Mouse (Mus musculus) liver, embryonic 15.5 days (tissue): ENCODE measurements around the gene Cnot11. TPM values are rescaled to one million over a fixed set of nuclear protein-coding genes. Genes with fewer than 3 reads are reported as not detected.

Experiments
- ATAC-seq: fragments of 200-750 bp; cut with Nextera tagmentation; 2 replicates; pipeline ENCODE4 v1.8.0; 2017; ENCODE audit warnings: moderate number of reproducible peaks, mild to moderate bottlenecking, moderate library complexity; ENCODE audit not compliant: insufficient read depth
- H3K27ac ChIP-seq: fragments of 300-500 bp; sonication (generic); replicated peaks from 2 replicates; pipeline ENCODE4 v1.5.1; 2015; ENCODE audit warnings: mild to moderate bottlenecking, inconsistent platforms
- H3K27me3 ChIP-seq: fragments of 300-500 bp; sonication (generic); 2 replicates; pipeline ENCODE4 v1.6.1; 2015; ENCODE audit warnings: mild to moderate bottlenecking, inconsistent platforms
- H3K36me3 ChIP-seq: fragments of 300-500 bp; sonication (generic); replicated peaks from 2 replicates; pipeline ENCODE4 v1.6.1; 2015; ENCODE audit warnings: moderate library complexity, mild to moderate bottlenecking, inconsistent platforms
- H3K4me1 ChIP-seq: fragments of 300-500 bp; sonication (generic); replicated peaks from 2 replicates; pipeline ENCODE4 v1.6.1; 2015; ENCODE audit warnings: inconsistent platforms
- H3K4me2 ChIP-seq: fragments of 300-500 bp; sonication (generic); 2 replicates; pipeline ENCODE4 v1.6.1; 2015; ENCODE audit warnings: moderate library complexity, mild to moderate bottlenecking, inconsistent platforms
- H3K4me3 ChIP-seq: fragments of 300-500 bp; sonication (generic); replicated peaks from 2 replicates; pipeline ENCODE4 v1.5.1; 2015; ENCODE audit warnings: mild to moderate bottlenecking, inconsistent platforms
- H3K9ac ChIP-seq: fragments of 300-500 bp; sonication (generic); 2 replicates; pipeline ENCODE4 v1.6.1; 2015; ENCODE audit warnings: moderate library complexity, mild to moderate bottlenecking, inconsistent platforms
- H3K9me3 ChIP-seq: fragments of 300-500 bp; sonication (generic); replicated peaks from 2 replicates; pipeline ENCODE4 v1.6.1; 2016; ENCODE audit warnings: inconsistent platforms
- WGBS: fragments of 180-500 bp; shearing (Covaris S2); methylation state at CpG from one replicate; pipeline ENCODE4 v1.1.7; 2015; ENCODE audit warnings: mixed read lengths; ENCODE audit not compliant: insufficient replicate concordance; 5-methylcytosine and 5-hydroxymethylcytosine counted together
- polyA plus RNA-seq: library from polyadenylated mRNA; unstranded; fragments of >200 nt; fragmentation: Nextera tagmentation; extraction: Ambion mirVana; gene quantifications from 2 replicates; pipeline ENCODE4 v1.2.1, GENCODE M21; 2015

The Cnot11 gene
- polyA plus RNA-seq, 1 experiment from 2014 or later: 8.1 TPM

DNA sequence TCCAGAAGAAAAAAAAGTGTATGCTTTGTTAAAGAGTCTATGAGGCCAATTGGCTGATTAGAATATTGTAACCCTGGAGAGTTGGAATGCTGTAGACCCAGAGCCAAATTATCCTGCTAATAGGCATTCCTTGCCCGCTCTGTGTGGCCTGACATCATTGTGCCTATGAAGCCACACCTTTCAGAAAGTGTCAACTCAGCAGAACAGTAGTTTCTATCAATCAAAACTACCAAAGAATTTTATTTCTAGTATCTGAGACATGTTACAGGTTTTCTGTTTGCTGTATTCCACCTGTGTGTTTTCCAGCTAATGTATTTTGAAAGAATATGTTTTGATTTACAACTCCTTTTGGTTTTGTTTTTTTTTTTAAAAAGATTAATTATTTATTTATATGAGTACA, 22.6 kb upstream of the Cnot11 start:
- WGBS: 43% methylated on average over 1 of the region's 1 CpGs
- H3K9ac ChIP-seq: no peak overlapping the region
- no peaks in the 10 kb centered on the region for H3K27me3 ChIP-seq
- no peak overlapping the region for H3K4me2 ChIP-seq
- no peaks in the 10 kb centered on the region for H3K36me3 ChIP-seq
- no peaks in the 10 kb centered on the region for H3K9me3 ChIP-seq
- H3K4me3 ChIP-seq: no peak overlapping the region
- no peak for ATAC-seq
- H3K4me1 ChIP-seq: no peaks in the 10 kb centered on the region
- no peak overlapping the region for H3K27ac ChIP-seq

GRCm38 (mm10) chr1:39515303-39515991, 19.3 kb upstream of the Cnot11 start:
- WGBS: 76% methylated on average over 10 of the region's 10 CpGs
- Histone ChIP-seq H3K4me2 (no peak overlapping the region), H3K4me1 (no peaks in the 10 kb centered on the region), H3K36me3 (no peaks in the 10 kb centered on the region), H3K4me3 (no peak overlapping the region), H3K9ac (no peak overlapping the region), H3K27ac (no peak overlapping the region), H3K27me3 (no peaks in the 10 kb centered on the region), H3K9me3 (no peaks in the 10 kb centered on the region)
- ATAC-seq: no peak

GRCm38 (mm10) chr1:39521326-39521725, 13.5 kb upstream of the Cnot11 start:
- no peak overlapping the region for H3K9ac ChIP-seq
- WGBS: 74% methylated on average over 7 of the region's 7 CpGs

GRCm38 (mm10) chr1:39522519-39522918, 12.3 kb upstream of the Cnot11 start:
- Histone ChIP-seq H3K9me3 (no peaks in the 10 kb centered on the region), H3K36me3 (no peaks in the 10 kb centered on the region), H3K4me3 (no peak overlapping the region), H3K9ac (no peak overlapping the region), H3K27ac (no peak overlapping the region), H3K4me2 (no peak overlapping the region), H3K4me1 (no peaks in the 10 kb centered on the region), H3K27me3 (no peaks in the 10 kb centered on the region)
- 17% methylated on average over 5 of the region's 5 CpGs for WGBS
- ATAC-seq: no peak

More at GRCm38 (mm10) chr1:39521326-39521725, 13.5 kb upstream of the Cnot11 start:
- Histone ChIP-seq H3K4me3 (no peak overlapping the region), H3K27ac (no peak overlapping the region), H3K4me1 (no peaks in the 10 kb centered on the region), H3K4me2 (no peak overlapping the region), H3K36me3 (no peaks in the 10 kb centered on the region), H3K9me3 (no peaks in the 10 kb centered on the region), H3K27me3 (no peaks in the 10 kb centered on the region)
- ATAC-seq: no peak

- no peaks in the 10 kb centered on the region for H3K9me3 ChIP-seq
- no peaks in the 10 kb centered on the region for H3K27me3 ChIP-seq
- no peak overlapping the region for H3K9ac ChIP-seq
- H3K4me3 ChIP-seq: no peak overlapping the region
- no peaks in the 10 kb centered on the region for H3K36me3 ChIP-seq
- ATAC-seq: no peak
- H3K27ac ChIP-seq: no peak overlapping the region
- WGBS: 30% methylated on average over 7 of the region's 7 CpGs
- no peak overlapping the region for H3K4me2 ChIP-seq
- H3K4me1 ChIP-seq: 0 out of 2 replicates have a peak, but pooled peaks cover 3% of the 10 kb centered on the region
Measured at GRCm38 (mm10) chr1:39525763-39526162, 9.0 kb upstream of the Cnot11 start.

DNA sequence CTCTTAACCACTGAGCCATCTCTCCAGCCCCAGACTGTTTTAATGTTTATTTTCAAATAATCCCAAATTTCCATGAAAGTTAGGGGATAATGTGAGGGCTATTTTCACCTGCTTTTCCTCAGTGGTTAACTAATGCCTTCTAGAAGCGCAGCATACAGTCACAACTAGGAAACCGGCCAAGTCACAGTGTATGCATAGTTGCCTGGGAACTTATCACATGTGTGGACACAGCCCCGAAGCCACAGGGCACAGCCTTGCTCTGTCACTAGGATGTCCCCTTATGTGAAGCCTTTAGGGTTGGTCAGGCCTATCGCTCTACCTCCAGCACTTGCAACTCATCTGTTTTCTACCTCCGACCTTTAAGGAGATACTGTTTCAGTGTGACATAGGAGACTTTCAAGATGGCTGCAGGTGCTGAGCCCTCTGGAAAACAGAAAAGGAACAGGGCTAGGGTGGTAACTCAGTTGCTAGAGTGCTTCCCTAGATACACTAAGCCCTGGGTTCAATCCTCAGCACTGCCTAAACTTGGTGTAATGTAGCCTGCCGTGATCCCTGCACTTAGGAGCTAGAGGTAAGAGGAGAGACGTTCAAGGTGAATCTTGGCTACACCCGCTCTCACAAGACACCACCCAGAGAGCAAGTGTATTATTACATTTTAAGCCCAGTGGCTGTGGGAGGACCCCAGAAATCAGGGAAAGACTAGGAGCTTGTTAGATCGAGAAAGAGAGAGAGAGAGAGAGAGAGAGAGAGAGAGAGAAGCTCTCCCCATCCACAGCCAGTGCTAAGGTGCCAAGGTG, 8.2 kb upstream of the Cnot11 start:
- 59% methylated on average over 9 of the region's 9 CpGs for WGBS
- Histone ChIP-seq H3K4me1 (0 out of 2 replicates have a peak, but pooled peaks cover 3% of the 10 kb centered on the region), H3K9me3 (no peaks in the 10 kb centered on the region), H3K36me3 (no peaks in the 10 kb centered on the region), H3K4me2 (no peak overlapping the region), H3K27me3 (no peaks in the 10 kb centered on the region), H3K9ac (no peak overlapping the region), H3K27ac (no peak overlapping the region), H3K4me3 (no peak overlapping the region)
- ATAC-seq: no peak

DNA sequence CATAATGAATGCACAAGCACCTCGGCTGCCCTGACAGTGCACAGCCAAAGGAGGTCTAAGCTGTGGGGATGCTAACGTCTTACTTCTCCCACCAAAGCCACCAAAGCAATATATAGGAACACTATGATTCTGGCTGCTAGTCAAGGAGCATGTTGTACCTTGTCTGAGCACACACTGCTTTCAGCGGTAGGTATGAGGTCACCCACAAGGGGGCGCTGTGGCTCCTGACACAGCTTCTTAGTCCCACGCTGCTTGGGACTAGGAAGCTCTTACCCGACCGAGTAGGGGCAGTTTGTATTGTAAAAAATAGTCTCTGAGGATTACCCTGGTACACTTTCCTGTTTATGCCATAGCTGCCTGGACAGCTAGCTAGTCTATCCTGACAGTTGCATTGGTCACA, 7.4 kb upstream of the Cnot11 start:
- H3K9ac ChIP-seq: no peak overlapping the region
- no peaks in the 10 kb centered on the region for H3K9me3 ChIP-seq
- no peak overlapping the region for H3K4me3 ChIP-seq
- H3K36me3 ChIP-seq: no peaks in the 10 kb centered on the region
- WGBS: 6% methylated on average over 7 of the region's 7 CpGs
- H3K27me3 ChIP-seq: no peaks in the 10 kb centered on the region
- no peak; the same call in 1 of the 2 replicates for ATAC-seq
- no peak overlapping the region for H3K27ac ChIP-seq
- 0 out of 2 replicates have a peak, but pooled peaks cover 3% of the 10 kb centered on the region for H3K4me1 ChIP-seq
- no peak overlapping the region for H3K4me2 ChIP-seq

- 49% methylated on average over 6 of the region's 6 CpGs for WGBS
- no peak overlapping the region for H3K4me2 ChIP-seq
- no peaks in the 10 kb centered on the region for H3K27me3 ChIP-seq
Measured at GRCm38 (mm10) chr1:39528319-39528718, 6.5 kb upstream of the Cnot11 start.

GRCm38 (mm10) chr1:39530258-39530943, 4.4 kb upstream of the Cnot11 start:
- no peak overlapping the region for H3K9ac ChIP-seq
- H3K4me3 ChIP-seq: no peak overlapping the region
- H3K27ac ChIP-seq: no peak overlapping the region
- peaks cover 10% of the 10 kb centered on the region; the same call in 1 of the 2 replicates for H3K4me1 ChIP-seq
- no peak for ATAC-seq
- no peak overlapping the region for H3K4me2 ChIP-seq
- H3K27me3 ChIP-seq: 0 out of 2 replicates have a peak, but pooled peaks cover 4% of the 10 kb centered on the region
- no peaks in the 10 kb centered on the region for H3K36me3 ChIP-seq
- no peaks in the 10 kb centered on the region for H3K9me3 ChIP-seq
- 29% methylated on average over 13 of the region's 13 CpGs for WGBS

More at GRCm38 (mm10) chr1:39528319-39528718, 6.5 kb upstream of the Cnot11 start:
- no peaks in the 10 kb centered on the region for H3K36me3 ChIP-seq
- no peak overlapping the region for H3K9ac ChIP-seq
- no peak overlapping the region for H3K4me3 ChIP-seq
- 0 out of 2 replicates have a peak, but pooled peaks cover 3% of the 10 kb centered on the region for H3K4me1 ChIP-seq
- no peak for ATAC-seq
- H3K27ac ChIP-seq: no peak overlapping the region
- H3K9me3 ChIP-seq: no peaks in the 10 kb centered on the region

DNA sequence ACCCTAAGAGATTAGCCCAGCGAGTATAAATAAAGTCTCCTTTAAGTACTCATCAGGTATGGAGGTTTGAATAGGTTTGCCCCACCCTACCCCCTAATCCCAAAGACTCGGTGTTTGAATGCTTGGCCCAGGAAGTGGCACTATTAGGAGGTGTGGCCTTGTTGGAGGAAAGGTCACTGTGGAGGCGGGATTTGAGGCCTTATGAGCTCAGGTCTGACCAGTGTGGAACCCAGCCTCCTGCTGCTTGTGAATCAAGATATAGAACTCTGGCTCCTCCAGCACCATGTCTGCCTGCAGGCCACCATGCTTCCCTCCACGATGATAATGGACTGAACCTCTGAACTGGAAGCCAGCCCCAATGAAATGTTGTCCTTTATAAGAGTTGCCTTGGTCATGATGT, 3.8 kb upstream of the Cnot11 start:
- 58% methylated on average over 4 of the region's 4 CpGs for WGBS
- no peak for ATAC-seq

DNA sequence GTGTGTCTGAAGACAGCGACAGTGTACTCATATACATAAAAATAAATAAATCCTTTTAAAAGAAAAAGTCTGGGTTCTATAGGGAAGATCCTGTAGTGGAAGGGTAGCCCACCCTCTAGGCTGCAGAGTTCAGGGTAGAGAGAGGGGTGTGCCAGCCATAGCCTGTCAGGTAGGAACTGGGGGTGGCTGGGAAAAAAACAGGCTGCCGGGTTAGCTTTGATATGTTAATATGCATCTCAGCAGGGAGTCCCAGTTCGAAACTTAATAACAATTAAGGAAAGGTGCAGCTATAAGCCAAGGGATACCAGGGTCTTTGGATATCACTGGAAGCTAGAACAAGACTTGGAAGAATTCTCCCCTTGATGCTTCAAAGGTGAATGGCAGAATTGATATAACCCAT, 875 bp upstream of the Cnot11 start:
- H3K9me3 ChIP-seq: no peaks in the 10 kb centered on the region
- no peak overlapping the region for H3K27ac ChIP-seq
- 0 out of 2 replicates have a peak, but pooled peaks cover 4% of the 10 kb centered on the region for H3K27me3 ChIP-seq
- no peak for ATAC-seq
- WGBS: 42% methylated on average over 3 of the region's 3 CpGs
- H3K4me3 ChIP-seq: no peak overlapping the region
- no peak overlapping the region for H3K4me2 ChIP-seq
- peaks cover 30% of the 10 kb centered on the region for H3K4me1 ChIP-seq
- no peak overlapping the region for H3K9ac ChIP-seq
- H3K36me3 ChIP-seq: peaks cover 10% of the 10 kb centered on the region

More for the DNA sequence above, 3.8 kb upstream of the Cnot11 start:
- no peak overlapping the region for H3K4me2 ChIP-seq
- no peaks in the 10 kb centered on the region for H3K9me3 ChIP-seq
- H3K36me3 ChIP-seq: no peaks in the 10 kb centered on the region
- peaks cover 11% of the 10 kb centered on the region; the same call in 1 of the 2 replicates for H3K4me1 ChIP-seq
- no peak overlapping the region for H3K9ac ChIP-seq
- no peak overlapping the region for H3K27ac ChIP-seq
- H3K27me3 ChIP-seq: 0 out of 2 replicates have a peak, but pooled peaks cover 4% of the 10 kb centered on the region
- H3K4me3 ChIP-seq: no peak overlapping the region
